Comparison of ENCODE assay signal across 8 mouse cellular contexts in genomic region chr10:88146187-88146586, GRCm38 (mm10). TPM values are rescaled to one million over a fixed set of nuclear protein-coding genes. Genes with fewer than 3 reads are reported as not detected.
A peak's percentile ranks its signal among the peaks of the same experiment; 100 is the strongest.
DNase-seq lines count a peak whose midpoint lies in the region; ATAC-seq and TF ChIP-seq lines count a peak whose summit lies in the region.

No protein-coding gene starts in this region.

- H3K9me3 ChIP-seq in heart, embryonic 11.5 days (replicated peaks; ENCODE audit: control insufficient read depth, low read length) = no peaks in the 10 kb centered on the region
- H3K9me3 ChIP-seq in E14TG2a.4 (ENCODE audit: low read length) = no peaks in the 10 kb centered on the region
- no peaks in the 10 kb centered on the region for H3K9me3 ChIP-seq in forebrain, embryonic 15.5 days

- no peaks in the 10 kb centered on the region; the same call in 1 of the 2 replicates for H3K36me3 ChIP-seq in heart, embryonic 11.5 days (ENCODE audit: control insufficient read depth, insufficient read depth, low read length)
- peaks cover 58% of the 10 kb centered on the region for H3K36me3 ChIP-seq in E14TG2a.4 (ENCODE audit: insufficient read depth, low read length)
- peaks cover 2% of the 10 kb centered on the region; the same call in 1 of the 2 replicates for H3K36me3 ChIP-seq in forebrain, embryonic 15.5 days

- H3K4me2 ChIP-seq in heart, embryonic 11.5 days = peak overlapping the region; percentile 77
- peak overlapping the region; percentile 79 for H3K4me2 ChIP-seq in forebrain, embryonic 15.5 days (replicated peaks)

- TF ChIP-seq CTCF in E14TG2a.4 (conservative IDR thresholded peaks at IDR 0.05; ENCODE audit: low read length) = no peak

- ATAC-seq in heart, embryonic 11.5 days (replicated peaks; ENCODE audit: insufficient number of reproducible peaks, low FRiP score, low TSS enrichment) = no peak
- ATAC-seq in forebrain, embryonic 15.5 days (replicated peaks) = peak; percentile 18
- ATAC-seq in megakaryocyte, adult 5-6 weeks (ENCODE audit: poor library complexity, severe bottlenecking) = peak; percentile 12

- 20% methylated on average over 7 of the region's 7 CpGs for WGBS in heart, embryonic 11.5 days (ENCODE audit: insufficient replicate concordance)
- WGBS in forebrain, embryonic 15.5 days = 14% methylated on average over 7 of the region's 7 CpGs

- peaks cover 14% of the 10 kb centered on the region for H3K4me1 ChIP-seq in heart, embryonic 11.5 days (ENCODE audit: control insufficient read depth, insufficient read depth, low read length)
- H3K4me1 ChIP-seq in E14TG2a.4 (replicated peaks; ENCODE audit: low read depth, low read length) = peaks cover 28% of the 10 kb centered on the region
- H3K4me1 ChIP-seq in forebrain, embryonic 15.5 days = peaks cover 27% of the 10 kb centered on the region

- peak overlapping the region; percentile 87 for H3K9ac ChIP-seq in heart, embryonic 11.5 days (ENCODE audit: low read depth, low read length)
- peak overlapping the region; percentile 59 for H3K9ac ChIP-seq in forebrain, embryonic 15.5 days (replicated peaks)

- no peaks in the 10 kb centered on the region for H3K27me3 ChIP-seq in heart, embryonic 11.5 days (ENCODE audit: control insufficient read depth, insufficient read depth, low read length)
- H3K27me3 ChIP-seq in E14TG2a.4 (ENCODE audit: insufficient read depth, low read length) = no peaks in the 10 kb centered on the region
- no peaks in the 10 kb centered on the region for H3K27me3 ChIP-seq in forebrain, embryonic 15.5 days

- H3K4me3 ChIP-seq in heart, embryonic 11.5 days (ENCODE audit: low read depth, low read length) = peak overlapping the region; percentile 71
- peak overlapping the region; percentile 96 for H3K4me3 ChIP-seq in E14TG2a.4 (replicated peaks; ENCODE audit: low read length)
- peak overlapping the region; percentile 71 for H3K4me3 ChIP-seq in forebrain, embryonic 15.5 days

- no peak overlapping the region for H3K27ac ChIP-seq in heart, embryonic 11.5 days (ENCODE audit: low read depth, low read length)
- H3K27ac ChIP-seq in forebrain, embryonic 15.5 days (replicated peaks) = no peak overlapping the region

- DNase-seq in heart, adult 11 months = no peak
- DNase-seq in layer of hippocampus, adult 9-11 months = no peak
- DNase-seq in cerebellum, adult 9-10 months = no peak
- DNase-seq in adrenal gland, postnatal 25 days = no peak

RNA-seq across cellular contexts. Expression of gene Parpbp, which starts 0.6 kb away (rescaled TPM):
- 14.8 and 15.1 TPM in 2 replicates for polyA plus RNA-seq in heart, embryonic 11.5 days (2014; fragmentation: Nextera tagmentation; extraction: Ambion mirVana)
- 5.5 and 5.6 TPM in 2 replicates for polyA plus RNA-seq in forebrain, embryonic 15.5 days (2015; fragmentation: Nextera tagmentation; extraction: Ambion mirVana)
- 19.4 and 24.5 TPM in 2 replicates for total RNA-seq in megakaryocyte, adult 5-6 weeks (2015)
- 23.1 and 24.3 TPM in 2 replicates for total RNA-seq in megakaryocyte, adult 5-6 weeks (2017)
- 1.6 and 2.2 TPM in 2 replicates for total RNA-seq in adrenal gland, postnatal 25 days (2021)

RNA-seq across cellular contexts. Expression of gene Nup37, which starts 0.6 kb away (rescaled TPM):
- polyA plus RNA-seq in heart, embryonic 11.5 days (2014; fragmentation: Nextera tagmentation; extraction: Ambion mirVana) = 44.2 and 46.7 TPM in 2 replicates
- polyA plus RNA-seq in forebrain, embryonic 15.5 days (2015; fragmentation: Nextera tagmentation; extraction: Ambion mirVana) = 39.8 and 42.7 TPM in 2 replicates
- total RNA-seq in megakaryocyte, adult 5-6 weeks (2015) = 35.4 and 37.0 TPM in 2 replicates
- 40.8 and 42.3 TPM in 2 replicates for total RNA-seq in megakaryocyte, adult 5-6 weeks (2017)
- 6.9 and 14.6 TPM in 2 replicates for total RNA-seq in adrenal gland, postnatal 25 days (2021)

RNA-seq across cellular contexts. Expression of gene Washc3, which starts 54.7 kb away (rescaled TPM):
- 49.3 and 53.4 TPM in 2 replicates for polyA plus RNA-seq in heart, embryonic 11.5 days (2014; fragmentation: Nextera tagmentation; extraction: Ambion mirVana)
- 40.1 and 43.5 TPM in 2 replicates for polyA plus RNA-seq in forebrain, embryonic 15.5 days (2015; fragmentation: Nextera tagmentation; extraction: Ambion mirVana)
- 83.1 and 94.6 TPM in 2 replicates for total RNA-seq in megakaryocyte, adult 5-6 weeks (2015)
- total RNA-seq in megakaryocyte, adult 5-6 weeks (2017) = 38.2 and 53.5 TPM in 2 replicates
- 59.6 and 62.9 TPM in 2 replicates for total RNA-seq in adrenal gland, postnatal 25 days (2021)

RNA-seq across cellular contexts. Expression of gene Pmch, which starts 55.3 kb away (rescaled TPM):
- 0.84 and 1.1 TPM in 2 replicates for polyA plus RNA-seq in heart, embryonic 11.5 days (2014; fragmentation: Nextera tagmentation; extraction: Ambion mirVana)
- polyA plus RNA-seq in forebrain, embryonic 15.5 days (2015; fragmentation: Nextera tagmentation; extraction: Ambion mirVana) = 5.9 and 8.0 TPM in 2 replicates
- total RNA-seq in megakaryocyte, adult 5-6 weeks (2015) = not detected in 2 replicates
- not detected in 2 replicates for total RNA-seq in megakaryocyte, adult 5-6 weeks (2017)
- not detected in 2 replicates for total RNA-seq in adrenal gland, postnatal 25 days (2021)
